Mouse (Mus musculus) testis, adult 2 months (tissue): Measurements from ENCODE around the gene Evpl.

Experiments used
- CTCF ChIP-seq: fragments of 200-500 bp; IDR thresholded peaks from 2 replicates; pipeline ENCODE4 v1.5.1; 2012; ENCODE audit warnings: low read depth, mild to moderate bottlenecking, inconsistent platforms, low read length, moderate library complexity; ENCODE audit not compliant: control insufficient read depth, insufficient read depth, insufficient replicate concordance
- POLR2A ChIP-seq: fragments of 200-500 bp; IDR thresholded peaks from 2 replicates; pipeline ENCODE4 v1.6.1; 2012; ENCODE audit warnings: low read depth, mild to moderate bottlenecking, inconsistent platforms, low read length, moderate library complexity; ENCODE audit not compliant: control insufficient read depth

GRCm38 (mm10) chr11:116285770-116286191 lies 47.9 kb upstream of the Evpl start:
- TF ChIP-seq CTCF (no peak), POLR2A (no peak)
